Mouse (Mus musculus) ES-Bruce4 (cell line): ENCODE measurements around the gene Nfib. TPM values are rescaled to one million over a fixed set of nuclear protein-coding genes. Genes with fewer than 3 reads are reported as not detected.

Experiments used
- H3K27ac ChIP-seq: 2 replicates; pipeline ENCODE4 v1.5.1; 2012; ENCODE audit warnings: low read length, inconsistent platforms; ENCODE audit not compliant: insufficient read depth
- H3K27me3 ChIP-seq: 2 replicates; pipeline ENCODE4 v1.6.1; 2012; ENCODE audit warnings: mild to moderate bottlenecking, low read length, inconsistent platforms; ENCODE audit not compliant: control insufficient read depth, poor library complexity, insufficient read depth, severe bottlenecking
- H3K36me3 ChIP-seq: 2 replicates; pipeline ENCODE4 v1.6.1; 2012; ENCODE audit warnings: inconsistent platforms, mild to moderate bottlenecking, low read length, moderate library complexity; ENCODE audit not compliant: control insufficient read depth, poor library complexity, insufficient read depth, severe bottlenecking
- H3K4me1 ChIP-seq: one replicate; pipeline ENCODE4 v1.8.1; 2011; ENCODE audit warnings: low read length; ENCODE audit not compliant: control insufficient read depth, insufficient read depth
- H3K4me3 ChIP-seq: 2 replicates; pipeline ENCODE4 v1.5.1; 2011; ENCODE audit warnings: low read depth, mild to moderate bottlenecking, low read length
- H3K9ac ChIP-seq: 2 replicates; pipeline ENCODE4 v1.6.1; 2012; ENCODE audit warnings: low read depth, mild to moderate bottlenecking, inconsistent platforms; ENCODE audit not compliant: poor library complexity, severe bottlenecking
- H3K9me3 ChIP-seq: replicated peaks from 2 replicates; pipeline ENCODE4 v1.6.1; 2012; ENCODE audit warnings: mild to moderate bottlenecking, low read length, inconsistent platforms; ENCODE audit not compliant: control insufficient read depth, poor library complexity, insufficient read depth, severe bottlenecking
- CTCF ChIP-seq: IDR thresholded peaks from one replicate; pipeline ENCODE4 v1.8.1; 2011; ENCODE audit warnings: low read depth, low read length
- EP300 ChIP-seq: IDR thresholded peaks from 2 replicates; pipeline ENCODE4 v1.6.1; 2011; ENCODE audit warnings: low read depth, low read length; ENCODE audit not compliant: insufficient read depth
- POLR2A ChIP-seq: IDR thresholded peaks from one replicate; pipeline ENCODE4 v1.8.1; 2011; ENCODE audit warnings: low read length; ENCODE audit not compliant: insufficient read depth
- polyA plus RNA-seq: library from polyadenylated mRNA; stranded (reverse); fragments of >200 nt; gene quantifications from 2 replicates; pipeline ENCODE4 v1.2.4, GENCODE M21; 2011; ENCODE audit warnings: low read depth; ENCODE audit not compliant: missing spikeins, insufficient read depth, insufficient read length

Nfib gene
- polyA plus RNA-seq, 1 experiment = 4.6 TPM

DNA sequence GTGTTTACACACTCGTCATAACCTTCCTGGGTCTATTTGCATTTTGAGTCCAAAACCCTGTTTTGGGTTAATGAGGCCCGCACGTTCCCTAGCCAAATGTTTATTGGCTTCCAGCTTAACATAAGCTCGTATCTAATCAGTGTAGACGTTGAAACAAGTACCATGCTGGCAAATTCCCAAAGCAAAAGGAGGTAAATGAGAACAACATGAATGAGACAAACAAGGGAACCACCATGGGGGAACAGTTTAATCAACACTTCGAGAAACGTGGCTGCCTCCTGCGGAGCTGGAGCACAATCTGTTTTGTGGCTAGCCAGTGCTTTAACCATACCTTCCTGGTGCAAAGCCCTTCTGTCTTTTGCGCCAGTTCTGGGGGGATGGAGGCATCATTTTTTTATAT is 43.3 kb downstream of the Nfib start:
- Histone ChIP-seq H3K4me1 (no peaks in the 10 kb centered on the region), H3K27me3 (no peaks in the 10 kb centered on the region), H3K9me3 (no peaks in the 10 kb centered on the region), H3K27ac (no peak overlapping the region), H3K36me3 (no peaks in the 10 kb centered on the region), H3K9ac (no peak overlapping the region), H3K4me3 (no peak overlapping the region)
- TF ChIP-seq EP300 = no peak
- no peak for TF ChIP-seq POLR2A
- no peak for TF ChIP-seq CTCF

DNA sequence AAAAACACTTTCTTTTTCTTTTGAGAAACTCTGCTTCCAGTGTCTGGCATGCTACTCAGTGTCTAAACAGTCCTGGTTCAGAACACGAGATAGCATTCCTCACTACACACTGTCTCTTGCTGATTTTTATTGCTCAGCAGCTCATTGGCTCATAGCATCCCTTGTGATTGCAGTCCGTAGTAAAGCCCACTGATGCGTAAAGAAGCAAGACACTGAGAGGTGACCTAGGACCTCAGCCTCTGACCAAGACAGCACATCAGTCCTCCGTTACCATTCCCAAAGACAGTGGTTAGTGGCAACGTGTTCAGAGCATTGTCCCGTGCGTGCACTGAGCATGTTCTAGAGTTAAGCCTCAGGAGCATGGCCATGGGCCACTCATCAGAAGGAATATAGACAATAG is 44.3 kb downstream of the Nfib start:
- TF ChIP-seq EP300 (no peak), POLR2A (no peak), CTCF (no peak)
- no peak overlapping the region for H3K4me3 ChIP-seq
- no peak overlapping the region for H3K9ac ChIP-seq
- H3K27me3 ChIP-seq = no peaks in the 10 kb centered on the region
- H3K9me3 ChIP-seq = no peaks in the 10 kb centered on the region
- H3K36me3 ChIP-seq = no peaks in the 10 kb centered on the region
- no peak overlapping the region for H3K27ac ChIP-seq
- H3K4me1 ChIP-seq = no peaks in the 10 kb centered on the region

DNA sequence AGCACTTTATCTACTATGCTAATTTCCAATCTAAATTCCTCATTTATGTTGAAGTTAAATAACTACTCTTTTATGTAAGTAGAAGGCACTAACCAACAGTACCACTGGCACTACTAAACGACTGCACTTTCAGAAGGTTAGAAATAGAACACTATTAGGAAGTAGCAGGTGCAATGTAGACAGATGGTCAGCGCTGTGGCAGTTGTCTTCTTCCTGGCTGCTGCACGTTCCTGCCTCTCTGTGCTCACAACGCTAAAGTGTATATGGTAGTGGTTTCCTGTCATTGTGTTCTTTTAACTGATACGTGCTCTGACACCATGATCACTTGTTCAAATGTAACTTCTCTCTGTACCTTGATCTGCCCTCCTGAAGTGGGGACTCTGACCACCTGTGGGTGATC is 59.9 kb downstream of the Nfib start:
- Histone ChIP-seq H3K36me3 (no peaks in the 10 kb centered on the region), H3K27me3 (no peaks in the 10 kb centered on the region), H3K27ac (no peak overlapping the region), H3K4me1 (no peaks in the 10 kb centered on the region), H3K9ac (no peak overlapping the region), H3K4me3 (no peak overlapping the region), H3K9me3 (no peaks in the 10 kb centered on the region)
- no peak for TF ChIP-seq EP300
- TF ChIP-seq CTCF = no peak
- no peak for TF ChIP-seq POLR2A

DNA sequence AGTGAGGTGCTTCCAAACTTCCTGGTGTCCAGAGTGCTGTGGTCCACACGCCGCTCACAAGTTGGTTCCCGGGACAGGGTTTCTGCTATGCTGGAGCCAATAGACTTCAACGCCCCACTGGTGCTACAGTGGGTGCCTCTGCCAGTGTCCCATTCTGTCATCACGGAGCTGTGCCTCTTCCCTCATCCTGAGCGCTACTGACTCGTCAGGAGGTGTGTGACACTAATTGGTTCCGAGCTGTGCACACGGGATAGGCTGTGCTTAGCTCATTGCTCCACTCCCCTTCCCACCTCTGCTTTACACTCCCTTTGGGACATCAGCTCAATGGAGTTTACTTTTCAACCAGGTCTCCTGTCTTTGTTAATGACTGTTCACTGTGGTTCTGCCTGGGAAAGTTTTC is 60.8 kb downstream of the Nfib start:
- TF ChIP-seq EP300 = no peak
- no peak for TF ChIP-seq CTCF
- TF ChIP-seq POLR2A = no peak
- Histone ChIP-seq H3K27me3 (no peaks in the 10 kb centered on the region), H3K36me3 (no peaks in the 10 kb centered on the region), H3K4me3 (no peak overlapping the region), H3K4me1 (no peaks in the 10 kb centered on the region), H3K27ac (no peak overlapping the region), H3K9ac (no peak overlapping the region), H3K9me3 (no peaks in the 10 kb centered on the region)

DNA sequence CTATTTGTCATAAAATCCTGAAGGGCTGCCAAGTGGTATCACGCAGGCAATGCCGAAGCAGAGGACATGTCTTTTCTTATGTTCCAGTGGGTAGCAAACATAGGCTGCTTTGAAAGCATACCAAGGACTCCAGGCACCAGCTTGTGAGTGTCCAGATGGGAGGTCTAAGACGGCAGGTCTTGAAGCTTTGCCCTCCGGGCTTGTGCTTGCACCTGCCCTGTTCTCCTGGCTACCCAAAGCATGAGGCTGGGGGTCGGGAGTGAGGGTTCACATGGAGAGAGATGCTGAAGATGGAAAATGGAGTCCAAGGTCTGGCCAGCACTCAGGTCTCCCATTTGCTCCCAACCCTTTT is 61.8 kb downstream of the Nfib start:
- H3K9ac ChIP-seq = no peak overlapping the region
- no peaks in the 10 kb centered on the region for H3K4me1 ChIP-seq
- no peak for TF ChIP-seq CTCF
- H3K27me3 ChIP-seq = no peaks in the 10 kb centered on the region
- no peak overlapping the region for H3K4me3 ChIP-seq
- no peaks in the 10 kb centered on the region for H3K36me3 ChIP-seq
- H3K27ac ChIP-seq = no peak overlapping the region
- H3K9me3 ChIP-seq = no peaks in the 10 kb centered on the region

DNA sequence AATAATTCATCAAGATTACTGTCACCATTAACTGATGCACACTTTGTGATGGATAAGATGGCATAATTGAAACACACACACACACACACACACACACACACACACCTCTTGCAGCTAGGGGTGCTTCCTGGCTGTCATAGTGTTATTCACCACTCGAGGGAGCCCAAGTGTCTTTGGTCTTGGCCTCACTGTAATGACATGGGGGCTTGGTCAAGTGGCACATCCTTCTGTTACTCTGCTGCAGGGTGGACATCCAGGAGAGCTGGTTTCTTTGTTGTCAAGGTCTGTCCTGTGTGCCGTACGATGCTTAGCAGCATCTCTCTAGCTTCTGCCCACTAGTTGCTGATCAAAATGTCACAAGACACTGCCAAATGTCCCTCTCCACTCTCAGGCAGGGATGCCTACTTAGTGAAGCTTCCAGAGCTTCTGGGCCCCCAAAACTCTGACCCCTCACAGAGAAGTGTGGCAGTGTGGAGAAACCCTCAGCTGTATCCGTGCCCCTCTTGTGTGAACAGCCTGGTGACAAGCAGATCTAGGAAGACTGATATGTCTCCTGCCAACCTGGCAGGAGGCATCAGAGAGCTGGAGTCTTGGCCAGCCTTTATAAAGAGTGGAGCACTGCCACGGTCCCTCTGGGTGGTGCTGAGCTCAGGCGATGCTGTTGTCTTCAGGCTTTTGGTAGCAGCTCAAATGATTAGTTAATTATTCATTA is 62.4 kb downstream of the Nfib start:
- Histone ChIP-seq H3K36me3 (no peaks in the 10 kb centered on the region), H3K9ac (no peak overlapping the region), H3K9me3 (no peaks in the 10 kb centered on the region), H3K4me3 (no peak overlapping the region), H3K4me1 (no peaks in the 10 kb centered on the region), H3K27me3 (no peaks in the 10 kb centered on the region), H3K27ac (no peak overlapping the region)
- peak; percentile 60 for TF ChIP-seq CTCF
- no peak for TF ChIP-seq POLR2A
- TF ChIP-seq EP300 = no peak
